Mouse (Mus musculus): Measurements from ENCODE around the gene Ccndbp1. TPM values are rescaled to one million over a fixed set of nuclear protein-coding genes. Genes with fewer than 3 reads are reported as not detected.
"Not testable (repeated sequence)": the region's sequence is repeated elsewhere in the genome, so short reads cannot be mapped to it uniquely, and the experiment has no call there.

Gene Ccndbp1
- total RNA-seq, 2 experiments from 2014 or later, result 52.7 to 56.3 TPM

- DNase-seq (ENCODE audit: low spot score in 2 of 2), result no peak
Observed at GRCm38 (mm10) chr2:120998863-120999262, 9.3 kb upstream of the Ccndbp1 start.

GRCm38 (mm10) chr2:121003586-121003985 lies 4.6 kb upstream of the Ccndbp1 start:
- no peak for DNase-seq (ENCODE audit: low spot score in 2 of 2)

GRCm38 (mm10) chr2:121004018-121004811 lies 4.0 kb upstream of the Ccndbp1 start:
- DNase-seq (ENCODE audit: low spot score in 2 of 2), result no peak

- no peak for DNase-seq (ENCODE audit: low spot score in 2 of 2)
Observed at GRCm38 (mm10) chr2:121006986-121007385, 1.2 kb upstream of the Ccndbp1 start.

GRCm38 (mm10) chr2:121008664-121009007 lies 433 bp downstream of the Ccndbp1 start:
- no peak for DNase-seq (ENCODE audit: low spot score in 2 of 2)

GRCm38 (mm10) chr2:121009071-121009677 lies 971 bp downstream of the Ccndbp1 start:
- no peak for DNase-seq (ENCODE audit: low spot score in 2 of 2)

- DNase-seq (ENCODE audit: low spot score in 2 of 2), result no peak
Observed at GRCm38 (mm10) chr2:121012676-121013075, 4.5 kb downstream of the Ccndbp1 start.

GRCm38 (mm10) chr2:121015507-121015906 lies 7.3 kb downstream of the Ccndbp1 start:
- no peak for DNase-seq (ENCODE audit: low spot score in 2 of 2)

- no peak for DNase-seq (ENCODE audit: low spot score in 2 of 2)
Observed at GRCm38 (mm10) chr2:121016226-121016625, 8.0 kb downstream of the Ccndbp1 start.

GRCm38 (mm10) chr2:121017151-121017550 lies 8.9 kb downstream of the Ccndbp1 start:
- DNase-seq (ENCODE audit: low spot score in 2 of 2), result no peak

GRCm38 (mm10) chr2:121022918-121023317 lies 14.7 kb downstream of the Ccndbp1 start:
- DNase-seq (ENCODE audit: low spot score in 2 of 2), result no peak

- no peak for DNase-seq (ENCODE audit: low spot score in 2 of 2)
Observed at GRCm38 (mm10) chr2:121036733-121037341, 28.6 kb downstream of the Ccndbp1 start, which contains the start of gene Epb42. TSS of gene Epb42 (minus strand) at chr2:121037072.

- DNase-seq (ENCODE audit: low spot score in 2 of 2), result not testable (repeated sequence)
Observed at GRCm38 (mm10) chr2:121038851-121039250, 30.6 kb downstream of the Ccndbp1 start.

- no peak for DNase-seq (ENCODE audit: low spot score in 2 of 2)
Observed at GRCm38 (mm10) chr2:121039382-121039781, 31.2 kb downstream of the Ccndbp1 start.

GRCm38 (mm10) chr2:121041098-121041497 lies 32.9 kb downstream of the Ccndbp1 start:
- peak; percentile 40 to 43 for DNase-seq (ENCODE audit: low spot score in 2 of 2)

- no peak for DNase-seq (ENCODE audit: low spot score in 2 of 2)
Observed at GRCm38 (mm10) chr2:121045653-121046052, 37.5 kb downstream of the Ccndbp1 start.

GRCm38 (mm10) chr2:121052176-121052575 lies 44.0 kb downstream of the Ccndbp1 start:
- no peak for DNase-seq (ENCODE audit: low spot score in 2 of 2)

GRCm38 (mm10) chr2:121054060-121054459 lies 45.9 kb downstream of the Ccndbp1 start:
- DNase-seq (ENCODE audit: low spot score in 2 of 2), result no peak

- DNase-seq (ENCODE audit: low spot score in 2 of 2), result no peak
Observed at GRCm38 (mm10) chr2:121055915-121056314, 47.7 kb downstream of the Ccndbp1 start.

GRCm38 (mm10) chr2:121057997-121058396 lies 49.8 kb downstream of the Ccndbp1 start:
- DNase-seq (ENCODE audit: low spot score in 2 of 2), result no peak

GRCm38 (mm10) chr2:121061315-121061714 lies 53.1 kb downstream of the Ccndbp1 start:
- DNase-seq (ENCODE audit: low spot score in 2 of 2), result no peak
